Mouse (Mus musculus): ENCODE results near the gene Ism1.

DNA sequence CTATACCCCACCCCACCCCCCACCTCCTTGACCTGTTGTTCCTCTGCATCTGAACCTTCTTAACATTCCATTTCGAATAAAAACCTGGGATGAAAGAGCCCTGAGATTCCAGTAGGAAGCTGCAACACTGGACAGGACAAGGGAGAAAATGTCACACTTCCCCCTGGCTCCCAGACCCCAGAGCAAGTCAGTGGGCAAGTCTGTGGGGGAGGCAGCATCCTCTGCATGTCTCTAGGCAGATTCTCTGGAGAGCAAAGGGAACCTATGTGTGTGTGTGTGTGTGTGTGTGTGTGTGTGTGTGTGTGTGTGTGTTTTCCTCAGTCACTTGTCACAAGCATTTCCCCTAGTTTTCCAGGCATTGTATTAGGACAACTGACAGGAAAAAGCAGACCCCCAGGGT, 98.7 kb downstream of the Ism1 start:
- no peak for TF ChIP-seq POLR2A (IDR thresholded peaks at IDR 0.05; ENCODE audit: extremely low read depth, insufficient read depth, low read length)
- no peak for TF ChIP-seq CTCF (IDR thresholded peaks at IDR 0.05; ENCODE audit: low read depth, low read length)

Measured in liver, adult 2 months (tissue).